Mouse (Mus musculus) lung, embryonic 14.5 days (tissue): ENCODE measurements around the gene Trpv1. TPM values are rescaled to one million over a fixed set of nuclear protein-coding genes. Genes with fewer than 3 reads are reported as not detected.
A peak's percentile ranks its signal among the peaks of the same experiment; 100 is the strongest.

Source experiments
- ATAC-seq: fragments of 200-750 bp; cut with Nextera tagmentation; 2 replicates; pipeline ENCODE4 v1.8.0; 2017; ENCODE audit warnings: mild to moderate bottlenecking, moderate TSS enrichment, moderate library complexity; ENCODE audit not compliant: insufficient read depth
- DNase-seq: peaks from one replicate; pipeline ENCODE4 v3.0.0-alpha.2; 2015
- H3K27ac ChIP-seq: fragments of 300-500 bp; sonication (generic); 2 replicates; pipeline ENCODE4 v1.5.1; 2014; ENCODE audit warnings: low read depth, mild to moderate bottlenecking, moderate library complexity
- H3K27me3 ChIP-seq: fragments of 300-500 bp; sonication (generic); 2 replicates; pipeline ENCODE4 v1.6.1; 2014; ENCODE audit warnings: low read length, control low read depth; ENCODE audit not compliant: insufficient read depth
- H3K36me3 ChIP-seq: fragments of 300-500 bp; sonication (generic); 2 replicates; pipeline ENCODE4 v1.6.1; 2014; ENCODE audit warnings: control low read depth; ENCODE audit not compliant: insufficient read depth
- H3K4me1 ChIP-seq: fragments of 300-500 bp; sonication (generic); 2 replicates; pipeline ENCODE4 v1.6.1; 2014; ENCODE audit warnings: antibody characterized with exemption, control low read depth; ENCODE audit not compliant: insufficient read depth
- H3K4me2 ChIP-seq: fragments of 300-500 bp; sonication (generic); 2 replicates; pipeline ENCODE4 v1.6.1; 2014; ENCODE audit warnings: mild to moderate bottlenecking
- H3K4me3 ChIP-seq: fragments of 300-500 bp; sonication (generic); 2 replicates; pipeline ENCODE4 v1.5.1; 2014; ENCODE audit warnings: low read depth, low read length
- H3K9ac ChIP-seq: fragments of 300-500 bp; sonication (generic); 2 replicates; pipeline ENCODE4 v1.6.1; 2014
- H3K9me3 ChIP-seq: fragments of 300-500 bp; sonication (generic); 2 replicates; pipeline ENCODE4 v1.6.1; 2016; ENCODE audit warnings: low read depth, low read length, control low read depth
- CTCF ChIP-seq: IDR thresholded peaks from 2 replicates; pipeline ENCODE4 v1.5.1; 2016; ENCODE audit warnings: antibody characterized with exemption, low read depth
- WGBS: fragments of 180-500 bp; shearing (Covaris S2); extraction: QIAGEN DNeasy Blood & Tissue Kit; methylation state at CpG from one replicate; pipeline ENCODE4 v1.1.7; 2014; 5-methylcytosine and 5-hydroxymethylcytosine counted together
- polyA plus RNA-seq: library from polyadenylated mRNA; unstranded; fragments of >200 nt; fragmentation: Nextera tagmentation; extraction: Ambion mirVana; gene quantifications from 2 replicates; pipeline ENCODE4 v1.2.1, GENCODE M21; 2014

The Trpv1 gene
- not detected in 2 replicates for polyA plus RNA-seq

DNA sequence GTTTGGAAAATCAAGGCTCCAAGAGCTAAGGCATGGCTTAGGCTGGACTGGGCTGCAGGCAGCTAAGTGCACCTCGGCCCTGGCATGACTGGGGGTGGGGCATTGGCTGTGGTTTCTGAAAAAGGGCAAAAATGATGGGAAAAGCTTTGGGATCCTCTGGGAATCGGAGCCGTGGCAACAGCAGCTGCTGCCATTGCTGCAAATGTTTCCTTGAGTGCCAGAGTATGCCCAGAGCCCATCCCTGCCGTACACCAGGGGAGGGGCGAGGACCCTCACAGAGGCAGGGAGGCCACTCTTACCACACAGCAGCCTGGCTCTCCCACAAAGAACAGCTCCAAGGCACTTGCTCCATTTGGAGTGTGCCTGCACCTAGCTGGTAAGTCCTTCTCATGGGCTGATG is at the start of gene Trpv1:
Gene Trpv1, plus strand, starts transcription at position 301 of the 400 bp plus-strand sequence.
- no peak for TF ChIP-seq CTCF
- DNase-seq (no peak), ATAC-seq (no peak)
- Histone ChIP-seq H3K9me3 (no peaks in the 10 kb centered on the region), H3K36me3 (no peaks in the 10 kb centered on the region), H3K27me3 (no peaks in the 10 kb centered on the region), H3K9ac (no peak within 1 kb of the TSS), H3K4me2 (no peak within 1 kb of the TSS), H3K4me3 (no peak within 1 kb of the TSS), H3K4me1 (peaks cover 12% of the 10 kb centered on the region), H3K27ac (no peak within 1 kb of the TSS)
- WGBS, result 82% methylated on average over 5 of the region's 5 CpGs

DNA sequence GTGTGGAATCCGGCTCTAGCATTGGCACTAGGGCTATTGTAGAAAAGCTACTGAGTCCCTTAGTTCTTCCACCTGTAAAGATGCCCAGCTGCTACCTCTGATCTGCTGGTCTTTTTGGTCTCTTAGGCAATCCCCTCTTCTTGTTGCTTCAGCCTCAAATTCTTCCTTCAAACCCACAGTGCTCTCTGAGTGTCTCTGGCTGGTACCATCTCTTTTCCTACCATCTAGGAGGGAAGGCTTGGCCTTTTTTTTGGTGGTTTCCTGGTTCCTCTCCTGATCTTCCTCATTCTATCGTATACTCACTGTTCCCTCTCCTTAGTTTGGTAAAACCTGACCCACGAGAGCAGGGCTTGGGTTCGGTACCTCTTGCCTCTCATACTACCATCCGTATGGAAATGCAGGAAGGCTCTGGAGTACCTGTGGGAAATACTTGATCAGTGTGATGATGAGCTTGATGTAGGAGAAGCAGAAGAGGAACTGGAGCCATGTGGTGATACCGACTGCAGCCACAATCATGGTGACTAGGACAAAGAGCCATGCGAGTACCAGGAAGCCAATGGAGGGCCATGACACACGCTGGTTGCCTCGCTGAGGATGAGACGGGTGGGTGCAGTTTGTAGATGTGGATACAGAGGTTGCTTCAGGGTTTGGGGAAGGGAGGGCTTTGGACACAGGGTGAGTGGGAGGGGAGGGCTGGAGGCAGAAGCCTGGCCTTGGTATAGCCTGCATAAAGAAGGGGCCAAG is 48.0 kb upstream of the Trpv1 start:
- 86% methylated on average over 10 of the region's 10 CpGs for WGBS
- DNase-seq (no peak), ATAC-seq (no peak)
- Histone ChIP-seq H3K9me3 (no peaks in the 10 kb centered on the region), H3K36me3 (peaks cover 32% of the 10 kb centered on the region), H3K4me1 (no peaks in the 10 kb centered on the region), H3K9ac (no peak overlapping the region), H3K4me2 (no peak overlapping the region), H3K27me3 (no peaks in the 10 kb centered on the region), H3K4me3 (no peak overlapping the region), H3K27ac (no peak overlapping the region)
- no peak for TF ChIP-seq CTCF

DNA sequence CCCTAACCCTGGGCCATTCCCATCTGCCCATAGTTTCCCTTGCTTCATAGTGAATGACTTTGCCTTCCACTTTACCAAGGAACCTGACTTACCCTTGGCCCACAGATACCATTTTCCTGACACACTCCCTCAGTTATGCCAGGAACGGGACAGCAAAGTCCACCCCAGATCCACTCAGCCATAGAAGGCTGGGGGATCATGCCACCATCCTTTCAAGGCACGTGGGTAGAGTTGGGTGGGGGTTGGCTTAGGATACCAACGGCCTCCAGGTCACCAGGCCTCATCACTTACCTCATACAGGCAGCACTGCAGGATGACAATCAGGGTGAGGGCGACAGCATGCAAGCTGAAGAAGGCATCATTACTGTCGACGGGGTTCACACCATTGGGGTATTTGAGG is 46.9 kb upstream of the Trpv1 start:
- ATAC-seq, result no peak
- H3K4me3 ChIP-seq, result no peak overlapping the region
- H3K9ac ChIP-seq, result no peak overlapping the region
- H3K27ac ChIP-seq, result no peak overlapping the region
- no peaks in the 10 kb centered on the region for H3K27me3 ChIP-seq
- H3K4me2 ChIP-seq, result no peak overlapping the region
- 86% methylated on average over 6 of the region's 6 CpGs for WGBS
- TF ChIP-seq CTCF, result no peak
- no peaks in the 10 kb centered on the region for H3K9me3 ChIP-seq
- H3K4me1 ChIP-seq, result no peaks in the 10 kb centered on the region
- peaks cover 29% of the 10 kb centered on the region for H3K36me3 ChIP-seq
- no peak for DNase-seq

DNA sequence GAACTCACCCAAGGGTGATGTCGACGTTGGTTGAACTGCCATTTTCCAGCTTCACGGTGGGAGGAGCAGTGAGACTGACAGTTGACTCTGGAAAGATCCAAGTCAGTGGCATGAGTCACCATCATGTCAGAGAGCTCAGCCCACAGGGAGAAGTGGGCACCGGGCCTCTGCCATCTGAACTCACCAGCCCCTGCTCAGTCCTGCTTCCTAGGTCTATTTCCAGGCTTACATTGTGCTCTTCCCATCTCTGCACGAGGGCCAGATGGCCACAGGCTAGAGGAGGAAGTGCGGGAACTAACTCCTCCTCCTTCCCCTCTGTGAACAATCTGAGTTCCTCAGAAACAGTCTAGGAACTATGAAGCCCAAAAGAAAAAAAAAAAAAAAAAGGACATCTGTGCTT is 41.0 kb upstream of the Trpv1 start:
- H3K4me3 ChIP-seq, result no peak overlapping the region
- no peaks in the 10 kb centered on the region for H3K4me1 ChIP-seq
- TF ChIP-seq CTCF, result no peak
- H3K4me2 ChIP-seq, result no peak overlapping the region
- H3K27ac ChIP-seq, result no peak overlapping the region
- no peaks in the 10 kb centered on the region for H3K27me3 ChIP-seq
- DNase-seq, result no peak
- H3K9me3 ChIP-seq, result no peaks in the 10 kb centered on the region
- H3K36me3 ChIP-seq, result 0 out of 2 replicates have a peak, but pooled peaks cover 4% of the 10 kb centered on the region
- ATAC-seq, result no peak
- WGBS, result 76% methylated on average over 6 of the region's 6 CpGs
- no peak overlapping the region for H3K9ac ChIP-seq

DNA sequence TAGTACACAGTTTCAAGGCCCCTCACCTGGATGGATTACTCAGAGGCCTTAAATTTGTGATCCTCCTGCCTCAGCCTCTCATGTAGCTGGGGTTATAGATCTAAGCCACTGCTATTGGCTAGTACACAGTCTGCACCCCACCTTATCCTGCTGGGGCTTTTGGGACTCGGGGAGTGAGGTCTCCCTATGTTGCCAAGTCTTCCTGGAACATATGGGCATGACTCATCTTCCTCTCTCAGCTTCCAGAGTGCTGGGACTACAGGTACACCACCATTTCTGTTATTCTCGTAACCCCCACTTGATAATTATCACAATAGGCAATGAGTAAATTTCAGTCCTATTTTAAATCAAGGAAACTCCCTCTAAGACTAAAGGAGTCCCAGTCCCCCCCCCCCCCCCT is 39.6 kb upstream of the Trpv1 start:
- no peak for TF ChIP-seq CTCF
- Histone ChIP-seq H3K4me3 (no peak overlapping the region), H3K4me1 (no peaks in the 10 kb centered on the region), H3K9ac (no peak overlapping the region), H3K9me3 (no peaks in the 10 kb centered on the region), H3K27me3 (no peaks in the 10 kb centered on the region), H3K36me3 (0 out of 2 replicates have a peak, but pooled peaks cover 4% of the 10 kb centered on the region), H3K27ac (no peak overlapping the region), H3K4me2 (no peak overlapping the region)
- DNase-seq, result no peak
- 60% methylated on average over 2 of the region's 2 CpGs for WGBS
- no peak for ATAC-seq

DNA sequence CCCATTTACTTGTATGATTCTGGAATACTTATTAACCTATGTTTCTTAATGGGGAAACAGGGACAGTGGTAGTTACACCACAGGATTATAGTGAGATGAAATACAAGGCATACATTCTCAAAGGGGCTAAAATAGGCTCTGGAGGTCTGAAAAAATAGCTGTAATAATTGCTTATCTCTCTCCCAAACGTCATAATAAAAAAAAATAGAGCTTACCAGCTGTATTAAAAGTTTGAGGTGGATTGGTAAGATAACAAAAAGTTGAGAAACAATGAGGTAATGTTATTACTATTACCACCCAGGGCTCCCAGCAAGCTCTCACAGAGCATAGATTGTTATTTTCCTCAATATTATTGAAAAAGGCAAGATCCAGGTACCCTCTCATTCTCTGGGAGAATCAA is 35.9 kb upstream of the Trpv1 start:
- TF ChIP-seq CTCF, result no peak
- Histone ChIP-seq H3K36me3 (no peaks in the 10 kb centered on the region), H3K9ac (peak overlapping the region; percentile 69), H3K4me2 (peak overlapping the region; percentile 97), H3K27me3 (no peaks in the 10 kb centered on the region), H3K27ac (no peak overlapping the region), H3K4me1 (no peaks in the 10 kb centered on the region), H3K9me3 (no peaks in the 10 kb centered on the region), H3K4me3 (peak overlapping the region; percentile 61)
- 11% methylated on average over 1 of the region's 1 CpGs for WGBS
- DNase-seq, result no peak
- no peak for ATAC-seq

DNA sequence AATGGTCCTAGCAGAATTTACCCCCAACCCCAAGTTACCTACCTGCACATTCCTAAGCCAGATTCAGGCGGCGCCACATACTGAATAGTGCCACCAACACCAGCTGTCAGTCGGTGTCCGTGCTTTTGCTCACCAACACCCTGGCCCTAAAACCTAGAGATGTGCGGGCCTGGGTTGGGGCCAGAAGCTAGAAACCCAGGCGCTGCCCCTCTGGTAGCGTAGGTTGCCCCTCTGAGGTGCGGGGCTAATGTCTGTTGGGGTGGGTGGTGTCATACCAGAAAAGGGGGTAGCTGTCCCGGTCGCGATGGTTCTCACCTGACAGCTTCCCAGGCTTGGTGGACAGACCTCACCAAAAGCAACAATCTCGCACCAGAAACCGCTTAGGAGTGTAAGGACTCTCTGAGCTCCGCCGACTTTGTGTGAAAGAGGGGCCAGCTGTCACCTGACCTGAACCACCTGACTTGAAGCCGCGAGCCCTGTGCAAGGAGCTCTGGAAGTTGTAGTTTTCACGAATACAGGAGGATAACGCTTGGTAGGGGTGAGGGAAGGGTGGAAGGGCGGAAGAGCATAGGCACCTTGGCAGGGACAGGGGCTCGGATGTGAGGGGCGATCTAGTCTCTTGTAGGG is 35.4 kb upstream of the Trpv1 start, which contains the start of gene Ctns:
Gene Ctns, minus strand, starts transcription at position 440 of the 627 bp plus-strand sequence.
- Histone ChIP-seq H3K4me3 (peak within 1 kb of the TSS; percentile 61), H3K27me3 (no peaks in the 10 kb centered on the region), H3K4me1 (no peaks in the 10 kb centered on the region), H3K27ac (no peak within 1 kb of the TSS), H3K36me3 (no peaks in the 10 kb centered on the region), H3K9me3 (no peaks in the 10 kb centered on the region), H3K9ac (peak within 1 kb of the TSS; percentile 69), H3K4me2 (peak within 1 kb of the TSS; percentile 97)
- no peak for TF ChIP-seq CTCF
- DNase-seq (peak; percentile 84), ATAC-seq (peak; percentile 96)
- WGBS, result 1% methylated on average over 22 of the region's 22 CpGs
